Mouse (Mus musculus) midbrain, embryonic 12.5 days (tissue): ENCODE data around the gene Dnaaf3. TPM values are rescaled to one million over a fixed set of nuclear protein-coding genes. Genes with fewer than 3 reads are reported as not detected.
"Not testable (repeated sequence)": the region's sequence is repeated elsewhere in the genome, so short reads cannot be mapped to it uniquely, and the experiment has no call there.

Experiments
- ATAC-seq: fragments of 200-750 bp; cut with Nextera tagmentation; 2 replicates; pipeline ENCODE4 v1.8.0; 2017; ENCODE audit warnings: low read depth, moderate TSS enrichment, moderate library complexity; ENCODE audit not compliant: low FRiP score
- H3K27ac ChIP-seq: fragments of 300-500 bp; sonication (generic); replicated peaks from 2 replicates; pipeline ENCODE4 v1.5.1; 2016; ENCODE audit warnings: mild to moderate bottlenecking
- H3K27me3 ChIP-seq: fragments of 300-500 bp; sonication (generic); 2 replicates; pipeline ENCODE4 v1.6.1; 2016; ENCODE audit warnings: mild to moderate bottlenecking
- H3K36me3 ChIP-seq: fragments of 300-500 bp; sonication (generic); 2 replicates; pipeline ENCODE4 v1.6.1; 2016
- H3K4me1 ChIP-seq: fragments of 300-500 bp; sonication (generic); 2 replicates; pipeline ENCODE4 v1.6.1; 2016
- H3K4me2 ChIP-seq: fragments of 300-500 bp; sonication (generic); replicated peaks from 2 replicates; pipeline ENCODE4 v1.6.1; 2016; ENCODE audit warnings: mild to moderate bottlenecking, moderate library complexity
- H3K4me3 ChIP-seq: fragments of 300-500 bp; sonication (generic); 2 replicates; pipeline ENCODE4 v1.5.1; 2016; ENCODE audit warnings: mild to moderate bottlenecking
- H3K9ac ChIP-seq: fragments of 300-500 bp; sonication (generic); replicated peaks from 2 replicates; pipeline ENCODE4 v1.6.1; 2016; ENCODE audit warnings: mild to moderate bottlenecking, moderate library complexity
- H3K9me3 ChIP-seq: fragments of 300-500 bp; sonication (generic); 2 replicates; pipeline ENCODE4 v1.6.1; 2016; ENCODE audit warnings: mild to moderate bottlenecking
- WGBS: fragments of 180-500 bp; shearing (Covaris S2); methylation state at CpG from one replicate; pipeline ENCODE4 v1.1.7; 2016; 5-methylcytosine and 5-hydroxymethylcytosine counted together
- polyA plus RNA-seq: library from polyadenylated mRNA; unstranded; fragments of >200 nt; fragmentation: Nextera tagmentation; extraction: Ambion mirVana; gene quantifications from 2 replicates; pipeline ENCODE4 v1.2.1, GENCODE M21; 2016

The Dnaaf3 gene
- polyA plus RNA-seq, result 1.9 and 2.1 TPM in 2 replicates

DNA sequence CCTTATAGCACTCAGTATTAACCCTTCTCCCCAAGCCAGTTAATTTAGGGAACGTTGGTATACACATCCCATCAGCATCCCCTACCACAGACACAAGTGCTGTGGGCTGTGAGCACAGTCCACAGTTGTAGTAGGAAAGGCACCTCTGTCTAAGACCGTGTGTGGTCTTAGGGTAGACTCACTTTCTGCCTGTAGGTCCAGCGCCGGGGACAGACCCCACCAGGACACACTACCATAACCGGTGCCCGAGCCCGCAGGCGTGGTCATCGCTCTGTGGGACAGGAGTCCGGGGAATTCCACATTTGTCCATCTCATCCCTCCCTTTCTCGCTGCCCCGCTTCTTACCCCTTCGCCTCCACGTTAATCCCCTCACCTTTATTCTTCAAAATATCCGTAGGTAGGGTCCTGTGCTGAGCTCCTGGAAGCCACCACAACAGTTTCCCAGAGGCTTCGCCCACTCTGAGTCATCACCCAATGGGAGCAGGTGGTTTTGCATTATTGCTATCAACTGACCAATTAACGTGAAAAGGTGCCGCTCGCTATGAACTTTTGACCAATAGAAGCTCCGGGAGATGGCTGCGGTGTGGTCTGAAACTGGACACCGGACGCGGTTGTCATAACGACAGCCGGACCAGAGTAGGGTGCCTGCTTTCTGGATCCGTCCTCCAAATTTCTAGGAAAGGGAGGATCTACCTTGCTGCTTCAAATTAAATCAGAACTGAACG is at the start of gene Dnaaf3:
Dnaaf3 (minus strand) TSS at position 449 of the 725 bp plus-strand sequence.
- Histone ChIP-seq H3K4me1 (peaks cover 17% of the 10 kb centered on the region), H3K4me2 (peak within 1 kb of the TSS; percentile 60), H3K9ac (peak within 1 kb of the TSS; percentile 24; the same call in 1 of the 2 replicates), H3K4me3 (peak within 1 kb of the TSS; percentile 39), H3K27ac (no peak within 1 kb of the TSS), H3K9me3 (no peaks in the 10 kb centered on the region), H3K27me3 (peaks cover 19% of the 10 kb centered on the region), H3K36me3 (no peaks in the 10 kb centered on the region)
- 4% methylated on average over 28 of the region's 28 CpGs for WGBS
- ATAC-seq, result peak; percentile 94

DNA sequence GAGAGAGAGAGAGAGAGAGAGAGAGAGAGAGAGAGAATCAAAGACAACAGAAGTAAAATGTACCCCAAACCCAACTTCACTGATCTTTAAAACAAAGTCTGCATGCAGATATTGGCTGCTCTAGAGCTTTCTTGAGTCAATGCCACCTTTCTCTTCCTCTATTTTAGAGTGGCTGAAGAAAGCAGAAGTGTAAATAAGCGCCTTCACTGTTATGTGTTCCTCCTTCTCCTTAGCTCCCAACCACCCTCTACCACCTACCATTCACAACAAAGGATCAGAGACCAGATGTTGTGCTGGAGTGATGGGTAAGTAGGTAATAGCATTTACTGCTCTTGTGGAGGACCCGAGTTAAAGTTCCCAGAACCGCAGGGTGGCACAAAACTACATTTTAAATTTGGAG is 49.2 kb upstream of the Dnaaf3 start:
- not testable (repeated sequence) for H3K4me3 ChIP-seq, H3K27ac ChIP-seq, H3K4me1 ChIP-seq, H3K4me2 ChIP-seq, H3K9me3 ChIP-seq, H3K36me3 ChIP-seq, H3K27me3 ChIP-seq, ATAC-seq, H3K9ac ChIP-seq
- WGBS, result 87% methylated on average over 3 of the region's 3 CpGs

DNA sequence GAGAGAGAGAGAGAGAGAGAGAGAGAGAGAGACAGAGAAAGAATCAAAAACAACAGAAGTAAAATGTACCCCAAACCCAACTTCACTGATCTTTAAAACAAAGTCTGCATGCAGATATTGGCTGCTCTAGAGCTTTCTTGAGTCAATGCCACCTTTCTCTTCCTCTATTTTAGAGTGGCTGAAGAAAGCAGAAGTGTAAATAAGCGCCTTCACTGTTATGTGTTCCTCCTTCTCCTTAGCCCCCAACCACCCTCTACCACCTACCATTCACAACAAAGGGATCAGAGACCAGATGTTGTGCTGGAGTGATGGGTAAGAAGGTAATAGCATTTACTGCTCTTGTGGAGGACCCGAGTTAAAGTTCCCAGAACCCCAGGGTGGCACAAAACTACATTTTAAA is 40.1 kb upstream of the Dnaaf3 start:
- not testable (repeated sequence) for H3K36me3 ChIP-seq, H3K4me3 ChIP-seq, H3K27me3 ChIP-seq, H3K9ac ChIP-seq, H3K4me2 ChIP-seq, H3K27ac ChIP-seq, ATAC-seq, H3K4me1 ChIP-seq, H3K9me3 ChIP-seq
- 75% methylated on average over 2 of the region's 2 CpGs for WGBS

DNA sequence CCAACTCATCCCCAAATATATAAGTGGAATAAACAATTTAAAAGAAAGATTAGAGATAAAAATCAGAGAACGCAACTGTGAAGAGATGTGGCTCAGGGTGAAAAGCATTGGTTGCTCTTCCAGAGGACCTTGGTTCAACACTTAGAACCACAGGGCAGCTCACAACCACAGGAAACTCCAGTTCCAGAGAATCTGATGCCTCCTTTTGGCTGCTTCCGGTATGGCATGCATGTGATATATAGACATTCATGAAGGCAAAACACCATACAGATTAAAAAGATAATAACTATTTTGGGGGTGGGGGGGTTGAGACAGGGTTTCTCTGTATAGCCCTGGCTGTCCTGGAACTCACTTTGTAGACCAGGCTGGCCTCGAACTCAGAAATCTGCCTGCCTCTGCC is 30.4 kb upstream of the Dnaaf3 start:
- Histone ChIP-seq H3K36me3 (no peaks in the 10 kb centered on the region), H3K27me3 (no peaks in the 10 kb centered on the region), H3K9me3 (no peaks in the 10 kb centered on the region), H3K27ac (no peak overlapping the region), H3K4me2 (no peak overlapping the region), H3K4me3 (no peak overlapping the region), H3K4me1 (no peaks in the 10 kb centered on the region), H3K9ac (no peak overlapping the region)
- 88% methylated on average over 3 of the region's 3 CpGs for WGBS
- no peak for ATAC-seq

DNA sequence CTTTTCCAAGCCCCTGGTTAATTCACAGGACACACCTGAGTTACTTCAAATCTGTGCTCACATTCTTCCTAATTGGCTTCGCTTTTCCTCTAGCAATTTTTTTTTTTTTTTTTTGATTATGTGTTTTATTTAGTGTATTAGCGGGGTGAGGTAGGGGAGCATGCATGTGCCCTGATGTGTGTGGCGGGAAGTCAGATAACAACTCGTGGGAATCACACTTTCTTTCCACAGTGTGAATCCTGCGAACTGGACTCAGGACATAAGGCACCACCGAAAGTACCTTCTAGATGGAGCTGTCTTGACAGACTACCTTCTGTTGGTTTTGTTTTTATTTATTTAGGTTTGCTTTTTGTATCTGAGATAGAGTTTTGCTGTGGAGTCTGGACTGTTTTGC is 24.9 kb upstream of the Dnaaf3 start:
- H3K9me3 ChIP-seq, result no peaks in the 10 kb centered on the region
- no peaks in the 10 kb centered on the region for H3K36me3 ChIP-seq
- H3K9ac ChIP-seq, result no peak overlapping the region
- no peak overlapping the region for H3K4me3 ChIP-seq
- no peak overlapping the region for H3K27ac ChIP-seq
- peak; percentile 38; the same call in 1 of the 2 replicates for ATAC-seq
- H3K4me2 ChIP-seq, result peak overlapping the region; percentile 16; the same call in 1 of the 2 replicates
- H3K27me3 ChIP-seq, result peaks cover 15% of the 10 kb centered on the region
- H3K4me1 ChIP-seq, result no peaks in the 10 kb centered on the region
- 75% methylated on average over 6 of the region's 6 CpGs for WGBS

DNA sequence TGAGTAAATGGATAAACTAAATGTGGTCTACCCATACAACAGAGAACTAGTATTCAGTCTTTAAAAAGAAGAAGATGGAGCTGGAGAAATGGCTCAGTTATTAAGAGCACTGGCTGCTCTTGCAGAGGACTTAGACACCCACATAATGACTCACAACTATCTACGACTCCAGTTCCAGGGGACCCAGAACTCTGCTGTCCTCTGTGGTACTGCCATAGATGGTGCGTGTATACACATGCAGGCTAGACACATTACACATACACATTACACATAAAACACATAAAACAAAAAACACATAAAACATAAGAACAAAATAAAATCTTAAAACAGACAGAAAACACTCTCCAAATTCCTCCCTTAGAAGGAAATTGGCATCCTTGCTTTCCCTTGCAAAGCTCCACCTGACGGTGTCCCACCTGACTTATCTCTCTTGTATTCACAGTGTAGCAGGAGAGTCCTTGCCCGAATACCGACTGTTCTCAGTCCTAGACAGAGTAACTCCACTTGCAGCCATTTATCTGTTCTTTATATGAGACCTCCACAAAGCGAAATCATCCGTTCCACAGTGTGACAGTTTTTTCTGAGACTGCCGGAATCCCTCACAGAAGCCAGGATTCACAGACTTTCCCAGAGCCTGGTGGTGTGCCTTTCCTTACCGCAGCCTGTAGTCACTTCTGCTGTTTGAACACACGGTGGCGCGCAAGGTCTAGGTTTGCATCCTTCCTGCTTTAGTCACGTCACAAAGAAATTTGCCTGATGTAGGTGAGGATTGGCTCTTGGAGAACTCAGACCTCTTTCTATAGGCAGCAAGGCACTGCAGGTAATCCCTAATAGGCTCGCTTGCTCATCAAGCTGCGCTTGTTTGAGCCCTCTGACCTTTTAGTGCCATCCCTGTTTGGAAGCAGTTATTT is 24.3 kb upstream of the Dnaaf3 start:
- peak overlapping the region; percentile 16; the same call in 1 of the 2 replicates for H3K4me2 ChIP-seq
- H3K4me3 ChIP-seq, result no peak overlapping the region
- no peak overlapping the region for H3K9ac ChIP-seq

DNA sequence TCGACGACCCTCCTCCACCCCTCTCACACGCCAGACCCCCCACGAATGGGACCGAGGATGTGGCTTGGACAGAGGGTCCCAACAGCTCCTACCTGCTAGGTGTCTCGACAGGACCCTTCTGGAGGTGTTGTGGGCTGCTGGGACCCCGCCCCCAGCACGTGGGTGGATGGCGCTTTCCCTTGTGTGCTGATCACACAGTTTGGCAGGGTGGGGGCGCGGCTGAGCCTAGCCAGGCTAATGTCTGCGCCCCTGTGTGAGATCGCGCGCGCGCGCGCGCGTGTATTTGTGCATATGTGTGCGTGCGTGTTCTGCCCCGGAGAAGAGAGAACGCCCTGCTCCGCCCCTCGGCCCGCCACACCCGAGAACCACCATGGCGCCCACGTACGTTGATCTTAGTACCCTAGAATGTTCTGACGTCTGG is 15.0 kb upstream of the Dnaaf3 start, which contains the start of gene Syt5:
Syt5 (minus strand) TSS at position 321 of the 421 bp plus-strand sequence.
- no peaks in the 10 kb centered on the region for H3K9me3 ChIP-seq
- peak within 1 kb of the TSS; percentile 50 for H3K4me3 ChIP-seq
- ATAC-seq, result peak; percentile 60
- peak within 1 kb of the TSS; percentile 60 for H3K9ac ChIP-seq
- WGBS, result 6% methylated on average over 33 of the region's 33 CpGs
- H3K4me1 ChIP-seq, result peaks cover 21% of the 10 kb centered on the region
- H3K27me3 ChIP-seq, result no peaks in the 10 kb centered on the region
- H3K27ac ChIP-seq, result peak within 1 kb of the TSS; percentile 78
- H3K36me3 ChIP-seq, result no peaks in the 10 kb centered on the region
- H3K4me2 ChIP-seq, result peak within 1 kb of the TSS; percentile 66

More for the DNA sequence above, 24.3 kb upstream of the Dnaaf3 start:
- Histone ChIP-seq H3K9me3 (no peaks in the 10 kb centered on the region), H3K27me3 (peaks cover 15% of the 10 kb centered on the region), H3K4me1 (no peaks in the 10 kb centered on the region), H3K36me3 (no peaks in the 10 kb centered on the region), H3K27ac (no peak overlapping the region)
- 24% methylated on average over 15 of the region's 15 CpGs for WGBS
- peak; percentile 88 for ATAC-seq

DNA sequence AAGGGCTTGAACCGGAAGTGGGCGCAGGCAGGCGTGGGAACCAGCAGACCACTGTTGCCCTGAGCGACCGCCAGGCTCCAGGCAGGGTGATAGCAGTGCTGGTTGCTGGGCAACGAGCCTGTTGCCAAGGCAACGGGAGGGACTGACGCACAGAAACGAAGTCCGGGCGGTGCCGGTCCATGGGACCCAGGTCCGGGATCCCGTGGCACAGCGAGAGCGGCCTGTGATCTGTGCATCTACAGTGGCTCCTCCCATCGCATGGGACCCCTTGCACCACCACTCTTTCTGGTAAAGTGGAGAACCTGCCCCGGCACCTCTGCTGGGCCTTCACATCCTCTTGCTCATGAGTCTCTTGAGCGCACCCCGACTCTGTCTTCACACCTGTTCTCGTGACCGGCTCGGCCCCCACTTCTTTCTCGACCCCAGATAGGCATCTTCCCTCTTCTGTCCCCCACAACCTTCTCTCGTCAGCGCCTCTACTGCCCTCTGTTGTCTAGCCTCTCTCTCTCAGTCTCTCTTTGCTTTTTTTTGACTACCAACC is 14.4 kb upstream of the Dnaaf3 start:
- Histone ChIP-seq H3K4me3 (peak overlapping the region; percentile 50), H3K4me2 (peak overlapping the region; percentile 66), H3K27ac (peak overlapping the region; percentile 78), H3K9ac (peak overlapping the region; percentile 60), H3K9me3 (no peaks in the 10 kb centered on the region), H3K27me3 (no peaks in the 10 kb centered on the region), H3K4me1 (peaks cover 21% of the 10 kb centered on the region), H3K36me3 (no peaks in the 10 kb centered on the region)
- WGBS, result 2% methylated on average over 26 of the region's 26 CpGs
- peak; percentile 95 for ATAC-seq

DNA sequence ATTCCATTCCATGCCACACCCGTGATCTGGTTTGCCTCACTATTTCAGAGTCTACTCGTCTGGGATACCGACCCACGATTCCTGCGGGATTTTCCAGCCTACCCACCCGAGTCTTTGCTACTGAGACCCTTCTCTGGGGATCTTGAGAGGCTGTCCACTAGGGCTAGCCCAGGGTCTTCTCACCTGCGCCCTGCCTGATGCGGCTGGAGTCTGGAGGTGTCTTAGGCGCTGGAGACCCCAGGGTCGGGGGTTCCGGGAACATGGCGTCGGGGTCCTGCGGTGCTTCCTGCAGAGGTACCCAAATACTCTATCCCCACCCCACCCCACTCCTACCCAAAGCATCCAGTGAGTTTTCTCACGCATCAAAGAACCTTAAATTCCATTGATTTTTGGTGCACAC is 13.8 kb upstream of the Dnaaf3 start:
- ATAC-seq, result peak; percentile 48
- WGBS, result 70% methylated on average over 15 of the region's 15 CpGs
- Histone ChIP-seq H3K9ac (no peak overlapping the region), H3K4me3 (peak overlapping the region; percentile 50), H3K4me2 (peak overlapping the region; percentile 66), H3K4me1 (peaks cover 21% of the 10 kb centered on the region), H3K27ac (peak overlapping the region; percentile 78), H3K27me3 (no peaks in the 10 kb centered on the region), H3K36me3 (no peaks in the 10 kb centered on the region), H3K9me3 (no peaks in the 10 kb centered on the region)

DNA sequence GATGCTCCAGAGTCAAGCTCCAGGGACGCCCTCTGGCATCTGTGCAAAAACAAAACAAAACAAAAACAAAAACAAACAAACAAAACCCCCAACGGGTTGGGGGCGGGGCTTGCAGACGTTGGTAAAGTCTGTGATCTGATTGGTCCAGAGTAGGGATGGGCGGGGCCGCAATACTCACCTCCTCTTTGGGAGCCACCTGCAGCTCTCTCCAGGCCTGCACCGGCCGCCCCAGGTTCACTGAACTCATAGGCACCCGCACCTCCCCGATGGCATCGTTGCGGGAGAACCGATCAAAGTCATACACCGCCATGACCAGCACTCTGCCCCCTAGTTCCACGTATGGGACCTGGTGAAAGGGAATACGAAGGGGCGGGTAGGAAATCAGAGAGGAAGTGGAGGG is 9.8 kb upstream of the Dnaaf3 start:
- no peak for ATAC-seq
- no peak overlapping the region for H3K4me2 ChIP-seq
- H3K27me3 ChIP-seq, result no peaks in the 10 kb centered on the region
- H3K27ac ChIP-seq, result no peak overlapping the region
- H3K9ac ChIP-seq, result no peak overlapping the region
- peaks cover 16% of the 10 kb centered on the region for H3K4me1 ChIP-seq
- H3K36me3 ChIP-seq, result 0 out of 2 replicates have a peak, but pooled peaks cover 3% of the 10 kb centered on the region
- no peak overlapping the region for H3K4me3 ChIP-seq
- 43% methylated on average over 17 of the region's 17 CpGs for WGBS
- no peaks in the 10 kb centered on the region for H3K9me3 ChIP-seq

DNA sequence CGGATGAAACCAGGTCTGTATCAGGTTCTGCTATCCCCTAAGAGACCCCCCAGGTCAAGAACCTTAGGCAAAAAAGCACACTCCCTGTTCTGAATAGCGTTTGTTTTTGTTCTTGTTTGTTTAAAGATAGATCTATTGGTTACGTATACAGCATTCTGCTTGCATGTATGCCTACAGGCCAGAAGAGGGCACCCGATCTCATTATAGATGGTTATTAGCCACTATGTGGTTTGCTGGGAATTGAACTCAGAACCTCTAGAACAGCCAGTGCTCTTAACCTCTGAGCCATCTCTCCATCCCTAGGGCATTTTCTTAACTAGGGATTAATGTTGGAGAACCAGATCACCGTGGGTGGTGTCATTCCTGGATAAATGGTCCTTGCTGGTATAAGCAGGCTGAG is 9.1 kb upstream of the Dnaaf3 start:
- WGBS, result 62% methylated on average over 5 of the region's 5 CpGs

More for the DNA sequence above, 9.1 kb upstream of the Dnaaf3 start:
- Histone ChIP-seq H3K27me3 (no peaks in the 10 kb centered on the region), H3K36me3 (0 out of 2 replicates have a peak, but pooled peaks cover 3% of the 10 kb centered on the region), H3K4me2 (no peak overlapping the region), H3K4me1 (peaks cover 10% of the 10 kb centered on the region), H3K9me3 (no peaks in the 10 kb centered on the region), H3K27ac (no peak overlapping the region), H3K4me3 (no peak overlapping the region), H3K9ac (no peak overlapping the region)
- ATAC-seq, result no peak
